Mouse (Mus musculus): ENCODE data around the gene Kif15. TPM values are rescaled to one million over a fixed set of nuclear protein-coding genes. Genes with fewer than 3 reads are reported as not detected.

Kif15 gene
- 29.7 and 34.4 TPM in 2 replicates for polyA plus RNA-seq (2015; fragmentation: Nextera tagmentation; extraction: Ambion mirVana)

GRCm38 (mm10) chr9:122950643-122951475 is at the start of gene Kif15, which contains the start of gene 1110059G10Rik:
Gene Kif15 (plus strand): TSS chr9:122951046.
Gene 1110059G10Rik (minus strand): TSS chr9:122951000.
- Histone ChIP-seq H3K36me3 (ENCODE audit: control insufficient read depth, insufficient read depth, low read length) (no peaks in the 10 kb centered on the region; the same call in 1 of the 2 replicates), H3K27ac (ENCODE audit: low read length) (peak within 1 kb of the TSS; percentile 76), H3K9me3 (ENCODE audit: control insufficient read depth, low read length) (no peaks in the 10 kb centered on the region), H3K4me2 (ENCODE audit: low read depth, low read length) (peak within 1 kb of the TSS; percentile 67), H3K9ac (ENCODE audit: low read depth, low read length) (peak within 1 kb of the TSS; percentile 84), H3K4me1 (ENCODE audit: control insufficient read depth, insufficient read depth, low read length) (peaks cover 12% of the 10 kb centered on the region; the same call in 1 of the 2 replicates), H3K4me3 (ENCODE audit: low read length) (peak within 1 kb of the TSS; percentile 90), H3K27me3 (replicated peaks; ENCODE audit: control insufficient read depth, insufficient read depth, low read length) (no peaks in the 10 kb centered on the region)
- peak; percentile 91 for ATAC-seq
- under 1% methylated on average over 64 of the region's 64 CpGs for WGBS

DNA sequence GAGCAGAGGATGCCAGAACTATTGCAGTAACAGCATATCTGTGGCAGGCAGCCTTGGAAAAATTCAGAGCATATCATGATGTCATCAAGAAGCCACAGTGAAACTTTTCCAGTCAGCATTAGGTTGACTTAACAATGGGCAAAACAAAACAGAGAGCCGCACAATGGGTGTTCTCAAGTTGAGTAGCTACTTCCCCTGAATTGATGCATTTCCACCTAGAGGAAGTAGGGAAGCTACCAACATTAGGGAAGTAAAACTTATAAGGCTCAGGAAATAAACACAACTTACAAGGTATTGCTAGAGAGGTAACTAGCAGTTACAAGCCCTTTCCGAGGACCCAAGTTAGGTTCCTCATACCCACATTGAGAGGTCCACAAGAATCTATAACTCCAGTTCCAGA is 49.8 kb upstream of the Kif15 start:
- H3K27me3 ChIP-seq (replicated peaks; ENCODE audit: control insufficient read depth, insufficient read depth, low read length) = no peaks in the 10 kb centered on the region
- H3K27ac ChIP-seq (ENCODE audit: low read length) = no peak overlapping the region
- H3K9me3 ChIP-seq (ENCODE audit: control insufficient read depth, low read length) = 0 out of 2 replicates have a peak, but pooled peaks cover under 1% of the 10 kb centered on the region
- no peak overlapping the region for H3K4me2 ChIP-seq (ENCODE audit: low read depth, low read length)
- H3K4me1 ChIP-seq (ENCODE audit: control insufficient read depth, insufficient read depth, low read length) = no peaks in the 10 kb centered on the region
- no peak overlapping the region for H3K4me3 ChIP-seq (ENCODE audit: low read length)
- WGBS = 90% methylated on average over 2 of the region's 2 CpGs
- peaks cover under 1% of the 10 kb centered on the region; the same call in 1 of the 2 replicates for H3K36me3 ChIP-seq (ENCODE audit: control insufficient read depth, insufficient read depth, low read length)
- ATAC-seq = no peak
- H3K9ac ChIP-seq (ENCODE audit: low read depth, low read length) = no peak overlapping the region

GRCm38 (mm10) chr9:122902717-122903535 is 47.9 kb upstream of the Kif15 start:
- Histone ChIP-seq H3K4me1 (ENCODE audit: control insufficient read depth, insufficient read depth, low read length) (no peaks in the 10 kb centered on the region), H3K36me3 (ENCODE audit: control insufficient read depth, insufficient read depth, low read length) (no peaks in the 10 kb centered on the region), H3K27ac (ENCODE audit: low read length) (no peak overlapping the region), H3K4me2 (ENCODE audit: low read depth, low read length) (peak overlapping the region; percentile 81), H3K4me3 (ENCODE audit: low read length) (peak overlapping the region; percentile 61), H3K9me3 (ENCODE audit: control insufficient read depth, low read length) (no peaks in the 10 kb centered on the region), H3K9ac (ENCODE audit: low read depth, low read length) (peak overlapping the region; percentile 73), H3K27me3 (replicated peaks; ENCODE audit: control insufficient read depth, insufficient read depth, low read length) (no peaks in the 10 kb centered on the region)
- peak; percentile 94 for ATAC-seq
- 13% methylated on average over 32 of the region's 32 CpGs for WGBS

DNA sequence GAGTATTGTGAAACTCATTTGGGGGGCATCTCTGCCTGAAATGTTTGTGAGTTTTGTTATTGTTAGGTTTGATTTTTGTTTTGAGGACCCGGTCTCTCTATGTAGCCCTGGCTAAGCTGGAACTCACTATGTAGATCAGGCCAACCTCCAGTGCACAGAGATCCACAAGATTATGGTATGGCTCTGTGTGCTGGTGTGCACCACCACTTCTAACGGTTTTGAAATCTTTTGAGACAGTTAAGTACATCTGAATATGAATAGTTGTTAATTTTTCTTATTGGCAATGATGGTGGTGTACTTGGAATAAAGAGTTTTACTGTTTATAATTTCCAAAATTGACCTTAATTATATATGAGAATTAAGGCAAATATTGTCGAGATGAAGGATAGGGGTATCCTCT is 28.4 kb upstream of the Kif15 start:
- Histone ChIP-seq H3K9me3 (ENCODE audit: control insufficient read depth, low read length) (no peaks in the 10 kb centered on the region), H3K36me3 (ENCODE audit: control insufficient read depth, insufficient read depth, low read length) (peaks cover 11% of the 10 kb centered on the region; the same call in 1 of the 2 replicates), H3K4me3 (ENCODE audit: low read length) (peak overlapping the region; percentile 78), H3K4me1 (ENCODE audit: control insufficient read depth, insufficient read depth, low read length) (no peaks in the 10 kb centered on the region), H3K9ac (ENCODE audit: low read depth, low read length) (no peak overlapping the region; the same call in 1 of the 2 replicates), H3K27ac (ENCODE audit: low read length) (no peak overlapping the region), H3K27me3 (replicated peaks; ENCODE audit: control insufficient read depth, insufficient read depth, low read length) (no peaks in the 10 kb centered on the region), H3K4me2 (ENCODE audit: low read depth, low read length) (peak overlapping the region; percentile 75)
- no peak for ATAC-seq
- 25% methylated on average over 3 of the region's 3 CpGs for WGBS

GRCm38 (mm10) chr9:122922936-122923381 is 27.9 kb upstream of the Kif15 start, which contains the start of gene Zfp105:
Gene Zfp105 (plus strand): TSS chr9:122923072.
- H3K4me2 ChIP-seq (ENCODE audit: low read depth, low read length) = peak within 1 kb of the TSS; percentile 75
- peak within 1 kb of the TSS; percentile 56 for H3K27ac ChIP-seq (ENCODE audit: low read length)
- under 1% methylated on average over 43 of the region's 43 CpGs for WGBS
- peaks cover 13% of the 10 kb centered on the region; the same call in 1 of the 2 replicates for H3K36me3 ChIP-seq (ENCODE audit: control insufficient read depth, insufficient read depth, low read length)
- H3K4me3 ChIP-seq (ENCODE audit: low read length) = peak within 1 kb of the TSS; percentile 78
- H3K9me3 ChIP-seq (ENCODE audit: control insufficient read depth, low read length) = no peaks in the 10 kb centered on the region
- no peaks in the 10 kb centered on the region for H3K4me1 ChIP-seq (ENCODE audit: control insufficient read depth, insufficient read depth, low read length)
- H3K27me3 ChIP-seq (replicated peaks; ENCODE audit: control insufficient read depth, insufficient read depth, low read length) = no peaks in the 10 kb centered on the region
- peak within 1 kb of the TSS; percentile 93 for H3K9ac ChIP-seq (ENCODE audit: low read depth, low read length)
- ATAC-seq = peak; percentile 97

GRCm38 (mm10) chr9:122928915-122929314 is 21.9 kb upstream of the Kif15 start:
- 98% methylated on average over 3 of the region's 3 CpGs for WGBS
- Histone ChIP-seq H3K36me3 (ENCODE audit: control insufficient read depth, insufficient read depth, low read length) (peaks cover 36% of the 10 kb centered on the region), H3K27me3 (replicated peaks; ENCODE audit: control insufficient read depth, insufficient read depth, low read length) (no peaks in the 10 kb centered on the region), H3K4me1 (ENCODE audit: control insufficient read depth, insufficient read depth, low read length) (no peaks in the 10 kb centered on the region), H3K27ac (ENCODE audit: low read length) (no peak overlapping the region), H3K9me3 (ENCODE audit: control insufficient read depth, low read length) (no peaks in the 10 kb centered on the region), H3K4me2 (ENCODE audit: low read depth, low read length) (no peak overlapping the region), H3K9ac (ENCODE audit: low read depth, low read length) (no peak overlapping the region), H3K4me3 (ENCODE audit: low read length) (no peak overlapping the region)
- ATAC-seq = no peak

DNA sequence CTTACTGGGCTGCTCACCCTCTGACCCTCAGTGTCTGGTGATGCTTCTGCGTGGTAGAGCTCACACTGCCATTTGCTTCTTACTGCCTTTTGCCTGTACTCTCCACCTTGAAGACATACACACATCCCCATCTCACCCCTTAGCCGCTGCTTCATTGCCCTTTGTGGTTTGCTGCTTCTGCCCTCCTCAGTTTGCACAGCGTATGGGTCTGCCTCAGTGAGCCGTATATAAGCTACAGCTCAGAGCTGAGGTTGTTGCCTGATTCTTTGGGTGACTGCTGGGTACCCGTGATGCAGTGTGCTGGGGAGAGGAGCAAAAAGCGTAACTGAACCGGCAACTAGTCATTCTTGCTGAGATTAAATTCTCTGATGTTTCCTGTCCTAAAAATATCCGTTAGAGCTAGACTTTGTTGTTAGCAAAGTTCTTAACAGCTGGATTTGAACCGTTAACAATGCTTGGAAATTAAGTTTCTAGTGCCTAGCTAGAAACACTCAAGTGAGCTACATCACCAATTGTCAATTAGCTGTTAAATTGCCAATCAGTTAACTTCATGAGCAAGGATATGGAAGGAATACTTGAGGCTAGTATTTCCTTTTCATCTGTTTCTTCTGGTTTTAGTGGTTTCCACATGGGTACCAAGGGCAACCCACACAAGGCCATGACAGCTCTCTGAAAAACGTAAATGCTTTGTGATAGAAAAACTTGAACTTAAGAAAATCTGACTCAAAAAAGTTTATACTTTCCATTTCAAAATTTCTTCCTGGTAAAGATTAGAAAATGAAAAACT is 47.8 kb downstream of the Kif15 start:
- Histone ChIP-seq H3K9me3 (ENCODE audit: control insufficient read depth, low read length) (no peaks in the 10 kb centered on the region), H3K36me3 (ENCODE audit: control insufficient read depth, insufficient read depth, low read length) (peaks cover 11% of the 10 kb centered on the region), H3K4me2 (ENCODE audit: low read depth, low read length) (no peak overlapping the region), H3K27me3 (replicated peaks; ENCODE audit: control insufficient read depth, insufficient read depth, low read length) (no peaks in the 10 kb centered on the region), H3K4me1 (ENCODE audit: control insufficient read depth, insufficient read depth, low read length) (no peaks in the 10 kb centered on the region), H3K4me3 (ENCODE audit: low read length) (no peak overlapping the region), H3K27ac (ENCODE audit: low read length) (no peak overlapping the region), H3K9ac (ENCODE audit: low read depth, low read length) (no peak overlapping the region)
- WGBS = 92% methylated on average over 10 of the region's 10 CpGs
- no peak for ATAC-seq

DNA sequence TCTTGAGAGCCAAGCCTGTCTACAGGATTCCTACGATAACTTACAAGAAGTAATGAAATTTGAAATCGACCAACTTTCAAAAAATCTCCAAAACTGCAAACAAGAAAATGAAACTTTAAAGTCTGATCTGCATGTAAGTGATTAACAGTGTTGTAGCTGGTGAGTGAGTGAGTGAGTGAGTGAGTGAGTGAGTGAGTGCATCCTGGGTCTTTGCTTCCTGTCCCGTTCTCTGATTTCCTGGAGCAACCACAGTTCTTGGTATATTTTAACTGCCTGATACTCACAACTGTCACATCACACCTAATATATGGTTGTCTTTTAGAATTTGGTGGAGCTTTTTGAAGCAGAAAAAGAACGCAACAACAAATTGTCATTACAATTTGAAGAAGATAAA is 48.3 kb downstream of the Kif15 start:
- no peak overlapping the region for H3K4me2 ChIP-seq (ENCODE audit: low read depth, low read length)
- H3K36me3 ChIP-seq (ENCODE audit: control insufficient read depth, insufficient read depth, low read length) = peaks cover 12% of the 10 kb centered on the region
- no peaks in the 10 kb centered on the region for H3K27me3 ChIP-seq (replicated peaks; ENCODE audit: control insufficient read depth, insufficient read depth, low read length)
- H3K4me1 ChIP-seq (ENCODE audit: control insufficient read depth, insufficient read depth, low read length) = no peaks in the 10 kb centered on the region
- no peak for ATAC-seq
- WGBS = 94% methylated on average over 4 of the region's 4 CpGs
- H3K27ac ChIP-seq (ENCODE audit: low read length) = no peak overlapping the region
- no peak overlapping the region for H3K4me3 ChIP-seq (ENCODE audit: low read length)
- no peaks in the 10 kb centered on the region for H3K9me3 ChIP-seq (ENCODE audit: control insufficient read depth, low read length)
- H3K9ac ChIP-seq (ENCODE audit: low read depth, low read length) = no peak overlapping the region

Measured in intestine, embryonic 16.5 days (tissue).